Mouse (Mus musculus) olfactory bulb, adult 2 months (tissue): ENCODE measurements around the gene Asxl1.

Experiments
- CTCF ChIP-seq: fragments of 200-500 bp; IDR thresholded peaks from 2 replicates; pipeline ENCODE4 v1.5.1; 2012; ENCODE audit warnings: low read depth, mild to moderate bottlenecking, low read length, moderate library complexity; ENCODE audit not compliant: insufficient read depth
- POLR2A ChIP-seq: fragments of 200-500 bp; IDR thresholded peaks from 2 replicates; pipeline ENCODE4 v1.6.1; 2012; ENCODE audit warnings: mild to moderate bottlenecking, low read depth, low read length, moderate library complexity; ENCODE audit not compliant: insufficient read depth

GRCm38 (mm10) chr2:153445137-153446016 is 99.7 kb downstream of the Asxl1 start:
- no peak for TF ChIP-seq CTCF
- no peak for TF ChIP-seq POLR2A
